Mouse (Mus musculus) heart, embryonic 13.5 days (tissue): Measurements from ENCODE around the gene AC109138.7. TPM values are rescaled to one million over a fixed set of nuclear protein-coding genes. Genes with fewer than 3 reads are reported as not detected.

Experiments
- ATAC-seq: fragments of 200-750 bp; cut with Nextera tagmentation; 2 replicates; pipeline ENCODE4 v1.8.0; 2017; ENCODE audit warnings: moderate TSS enrichment; ENCODE audit not compliant: insufficient number of reproducible peaks, low FRiP score, low TSS enrichment; ENCODE audit errors: extremely low read depth
- H3K27ac ChIP-seq: fragments of 300-500 bp; sonication (generic); replicated peaks from 2 replicates; pipeline ENCODE4 v1.5.1; 2015; ENCODE audit warnings: moderate library complexity, mild to moderate bottlenecking, inconsistent platforms
- H3K27me3 ChIP-seq: fragments of 300-500 bp; sonication (generic); replicated peaks from 2 replicates; pipeline ENCODE4 v1.6.1; 2015; ENCODE audit warnings: mild to moderate bottlenecking, inconsistent platforms
- H3K36me3 ChIP-seq: fragments of 300-500 bp; sonication (generic); 2 replicates; pipeline ENCODE4 v1.6.1; 2015; ENCODE audit warnings: mild to moderate bottlenecking, inconsistent platforms
- H3K4me1 ChIP-seq: fragments of 300-500 bp; sonication (generic); 2 replicates; pipeline ENCODE4 v1.6.1; 2015; ENCODE audit warnings: inconsistent platforms
- H3K4me2 ChIP-seq: fragments of 300-500 bp; sonication (generic); 2 replicates; pipeline ENCODE4 v1.6.1; 2015; ENCODE audit warnings: inconsistent platforms, mild to moderate bottlenecking, moderate library complexity
- H3K4me3 ChIP-seq: fragments of 300-500 bp; sonication (generic); 2 replicates; pipeline ENCODE4 v1.5.1; 2015; ENCODE audit warnings: moderate library complexity, mild to moderate bottlenecking, inconsistent platforms
- H3K9ac ChIP-seq: fragments of 300-500 bp; sonication (generic); 2 replicates; pipeline ENCODE4 v1.6.1; 2015; ENCODE audit warnings: inconsistent platforms, mild to moderate bottlenecking, moderate library complexity
- H3K9me3 ChIP-seq: fragments of 300-500 bp; sonication (generic); 2 replicates; pipeline ENCODE4 v1.6.1; 2016; ENCODE audit warnings: inconsistent platforms
- WGBS: fragments of 180-500 bp; shearing (Covaris S2); methylation state at CpG from one replicate; pipeline ENCODE4 v1.1.7; 2015; ENCODE audit warnings: mixed read lengths; 5-methylcytosine and 5-hydroxymethylcytosine counted together
- polyA plus RNA-seq: library from polyadenylated mRNA; unstranded; fragments of >200 nt; fragmentation: Nextera tagmentation; extraction: Ambion mirVana; gene quantifications from 2 replicates; pipeline ENCODE4 v1.2.1, GENCODE M21; 2015

Gene AC109138.7
- polyA plus RNA-seq, result not detected in 2 replicates

DNA sequence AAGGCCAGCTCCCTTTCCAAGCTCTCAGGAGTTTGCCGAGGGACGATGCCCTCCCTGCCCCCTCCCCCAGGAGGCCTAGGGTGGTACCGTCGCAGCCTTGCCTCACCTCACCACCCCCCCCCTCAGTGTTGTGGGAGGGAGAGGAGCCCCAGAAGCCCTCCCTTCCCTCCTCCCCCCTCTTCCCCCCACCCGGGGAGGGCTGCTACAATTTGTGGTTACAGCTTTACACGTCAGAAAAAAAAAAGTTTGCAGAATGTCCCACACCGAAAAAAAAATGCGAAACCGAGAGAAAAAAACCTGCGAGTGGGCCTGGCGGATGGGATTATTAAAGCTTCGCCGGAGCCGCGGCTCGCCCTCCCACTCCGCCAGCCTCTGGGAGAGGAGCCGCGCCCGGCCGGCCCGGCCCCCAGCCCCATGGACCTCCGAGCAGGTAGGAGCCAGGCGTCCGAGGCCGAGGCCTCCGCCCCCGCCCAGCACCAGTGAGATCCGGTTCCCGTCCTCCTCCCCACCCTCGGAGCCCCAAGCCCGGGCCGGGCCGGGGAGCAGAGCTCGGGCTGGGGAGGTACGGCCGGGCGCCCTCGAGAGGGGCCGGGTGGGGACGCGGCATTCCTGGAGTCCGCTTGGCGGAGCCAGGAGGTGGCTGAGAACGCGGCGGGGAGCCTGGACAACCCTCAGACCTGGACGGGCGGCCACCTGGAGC is at the start of gene AC109138.7, which contains the start of gene Clcf1:
AC109138.7 (plus strand) TSS at position 287 of the 700 bp plus-strand sequence.
Clcf1 (plus strand) TSS at position 168 of the 700 bp plus-strand sequence.
- H3K9me3 ChIP-seq, result no peaks in the 10 kb centered on the region
- H3K27me3 ChIP-seq, result peaks cover 89% of the 10 kb centered on the region
- WGBS, result 0% methylated on average over 49 of the region's 49 CpGs
- peak within 1 kb of the TSS; percentile 74 for H3K4me3 ChIP-seq
- H3K9ac ChIP-seq, result peak within 1 kb of the TSS; percentile 89
- peak within 1 kb of the TSS; percentile 99 for H3K4me2 ChIP-seq
- H3K36me3 ChIP-seq, result no peaks in the 10 kb centered on the region
- peaks cover 58% of the 10 kb centered on the region for H3K4me1 ChIP-seq
- H3K27ac ChIP-seq, result peak within 1 kb of the TSS; percentile 73
- 0 out of 2 replicates have a peak, but pooled peaks have one; percentile 20 for ATAC-seq

- no peaks in the 10 kb centered on the region for H3K27me3 ChIP-seq
- H3K4me1 ChIP-seq, result peaks cover 33% of the 10 kb centered on the region
- H3K4me2 ChIP-seq, result no peak overlapping the region
- no peak overlapping the region for H3K27ac ChIP-seq
- H3K9me3 ChIP-seq, result no peaks in the 10 kb centered on the region
- WGBS, result 72% methylated on average over 2 of the region's 2 CpGs
- H3K4me3 ChIP-seq, result no peak overlapping the region
- no peak overlapping the region for H3K9ac ChIP-seq
- H3K36me3 ChIP-seq, result peaks cover 19% of the 10 kb centered on the region
- ATAC-seq, result no peak
Measured at GRCm38 (mm10) chr19:4164721-4165120, 49.4 kb upstream of the AC109138.7 start.

DNA sequence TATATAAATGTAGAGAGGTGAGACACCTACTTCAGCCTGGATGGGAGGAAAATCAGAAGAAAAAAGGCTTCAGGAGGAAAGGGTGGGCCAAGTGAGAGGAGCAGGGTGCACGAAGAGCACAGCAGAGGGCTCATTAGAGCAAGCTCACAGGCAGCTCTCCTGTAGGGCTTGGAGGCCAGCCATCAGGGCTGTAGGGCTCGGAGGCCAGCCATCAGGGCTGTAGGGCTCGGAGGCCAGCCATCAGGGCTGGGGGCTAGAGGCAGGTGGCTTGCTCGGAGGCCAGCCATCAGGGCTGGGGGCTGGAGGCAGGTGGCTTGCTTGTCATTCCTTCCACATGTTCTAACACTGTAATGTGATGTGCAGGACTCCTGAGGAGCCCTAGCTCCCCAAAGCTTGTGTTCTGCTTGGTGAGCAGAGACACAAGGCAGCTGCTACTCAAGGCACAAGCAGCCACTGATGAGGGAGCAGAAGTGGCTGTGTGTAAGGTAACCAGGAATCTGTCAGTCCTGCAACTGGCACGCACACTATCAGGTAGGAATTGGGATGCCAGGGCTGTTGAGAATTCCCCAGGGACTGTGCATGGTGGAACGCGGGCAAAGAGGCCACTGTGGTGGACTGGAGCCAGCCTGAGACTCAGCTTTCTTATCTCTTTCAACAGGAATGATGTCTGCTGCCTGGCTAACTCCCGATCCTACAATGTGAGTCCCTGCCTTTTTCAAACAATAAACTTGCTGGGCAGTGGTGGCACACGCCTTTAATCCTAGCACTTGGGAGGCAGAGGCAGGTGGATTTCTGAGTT is 47.3 kb upstream of the AC109138.7 start:
- peaks cover 52% of the 10 kb centered on the region for H3K4me1 ChIP-seq
- ATAC-seq, result no peak

GRCm38 (mm10) chr19:4169378-4169784 is 44.8 kb upstream of the AC109138.7 start:
- H3K4me1 ChIP-seq, result peaks cover 50% of the 10 kb centered on the region

More for the DNA sequence above, 47.3 kb upstream of the AC109138.7 start:
- Histone ChIP-seq H3K4me3 (no peak overlapping the region), H3K27ac (peak overlapping the region; percentile 58), H3K4me2 (peak overlapping the region; percentile 0; the same call in 1 of the 2 replicates), H3K36me3 (peaks cover 1% of the 10 kb centered on the region; the same call in 1 of the 2 replicates), H3K27me3 (no peaks in the 10 kb centered on the region), H3K9ac (peak overlapping the region; percentile 68), H3K9me3 (no peaks in the 10 kb centered on the region)
- WGBS, result 38% methylated on average over 9 of the region's 9 CpGs

DNA sequence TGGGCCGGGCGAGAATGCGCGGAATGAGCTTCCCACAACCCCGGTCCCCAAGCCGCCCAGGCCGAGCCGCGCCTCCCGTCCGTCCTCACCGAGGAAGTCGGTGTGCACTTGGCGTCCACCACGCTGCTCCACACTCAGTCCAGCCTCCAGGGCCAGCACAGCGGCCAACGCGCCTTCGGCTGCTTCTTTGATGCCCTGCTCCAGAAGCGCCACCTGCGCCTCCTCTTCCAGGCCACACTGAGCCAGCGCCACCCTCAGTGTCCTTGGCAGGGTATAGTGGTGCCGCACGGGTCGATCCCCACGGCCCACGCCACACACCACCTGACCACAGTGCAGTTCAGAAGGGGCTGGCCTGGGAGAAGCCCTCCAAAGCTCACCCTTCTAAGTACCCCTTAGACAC is 44.3 kb upstream of the AC109138.7 start:
- peak overlapping the region; percentile 89 for H3K27ac ChIP-seq
- peak overlapping the region; percentile 87 for H3K9ac ChIP-seq
- peaks cover 50% of the 10 kb centered on the region for H3K4me1 ChIP-seq
- ATAC-seq, result no peak; the same call in 1 of the 2 replicates
- no peaks in the 10 kb centered on the region for H3K36me3 ChIP-seq
- H3K27me3 ChIP-seq, result no peaks in the 10 kb centered on the region
- peak overlapping the region; percentile 78 for H3K4me2 ChIP-seq
- peak overlapping the region; percentile 53 for H3K4me3 ChIP-seq
- no peaks in the 10 kb centered on the region for H3K9me3 ChIP-seq
- 7% methylated on average over 27 of the region's 27 CpGs for WGBS

More at GRCm38 (mm10) chr19:4169378-4169784, 44.8 kb upstream of the AC109138.7 start:
- WGBS, result under 1% methylated on average over 43 of the region's 43 CpGs
- Histone ChIP-seq H3K4me2 (peak overlapping the region; percentile 78), H3K36me3 (no peaks in the 10 kb centered on the region), H3K27me3 (no peaks in the 10 kb centered on the region), H3K9ac (peak overlapping the region; percentile 87), H3K4me3 (peak overlapping the region; percentile 53), H3K9me3 (no peaks in the 10 kb centered on the region), H3K27ac (peak overlapping the region; percentile 89)
- peak; percentile 90 for ATAC-seq

GRCm38 (mm10) chr19:4170723-4171392 is 43.3 kb upstream of the AC109138.7 start:
- WGBS, result 91% methylated on average over 10 of the region's 10 CpGs
- Histone ChIP-seq H3K4me1 (peaks cover 60% of the 10 kb centered on the region), H3K9ac (peak overlapping the region; percentile 51), H3K27me3 (no peaks in the 10 kb centered on the region), H3K4me2 (no peak overlapping the region), H3K36me3 (no peaks in the 10 kb centered on the region), H3K27ac (peak overlapping the region; percentile 64), H3K4me3 (no peak overlapping the region), H3K9me3 (no peaks in the 10 kb centered on the region)
- no peak for ATAC-seq

- H3K36me3 ChIP-seq, result no peaks in the 10 kb centered on the region
- ATAC-seq, result no peak
- 0 out of 2 replicates have a peak, but pooled peaks cover 3% of the 10 kb centered on the region for H3K27me3 ChIP-seq
- peaks cover 56% of the 10 kb centered on the region for H3K4me1 ChIP-seq
- H3K4me2 ChIP-seq, result 0 out of 2 replicates have a peak overlapping the region, but pooled peaks have one; percentile 0
- peak overlapping the region; percentile 64 for H3K27ac ChIP-seq
- H3K9ac ChIP-seq, result peak overlapping the region; percentile 51
- 47% methylated on average over 13 of the region's 13 CpGs for WGBS
- no peaks in the 10 kb centered on the region for H3K9me3 ChIP-seq
- H3K4me3 ChIP-seq, result no peak overlapping the region
Measured at GRCm38 (mm10) chr19:4171393-4172290, 42.5 kb upstream of the AC109138.7 start.

DNA sequence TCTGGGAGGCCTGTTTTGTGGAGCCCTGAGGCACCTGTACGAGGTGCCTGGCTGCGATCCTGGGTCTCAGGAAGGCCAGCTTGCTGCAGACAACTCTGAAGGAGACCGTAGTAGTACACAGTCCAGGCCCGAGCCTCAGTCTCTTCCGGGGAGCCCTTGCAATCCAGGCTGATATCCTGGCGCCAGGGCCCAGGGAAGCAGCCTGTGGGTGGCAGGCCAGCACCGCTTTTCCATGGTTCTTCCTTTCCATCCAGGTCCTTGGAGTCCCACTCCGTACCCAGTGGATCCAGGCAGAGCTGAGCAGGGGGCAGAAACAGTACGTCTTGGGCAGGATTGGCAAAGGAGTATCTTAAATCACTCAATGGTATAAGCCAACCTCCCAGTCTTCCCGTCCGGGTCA is 41.2 kb upstream of the AC109138.7 start:
- H3K4me3 ChIP-seq, result no peak overlapping the region
- H3K9me3 ChIP-seq, result no peaks in the 10 kb centered on the region
- peaks cover 7% of the 10 kb centered on the region; the same call in 1 of the 2 replicates for H3K27me3 ChIP-seq
- WGBS, result 62% methylated on average over 11 of the region's 11 CpGs
- ATAC-seq, result no peak
- H3K27ac ChIP-seq, result no peak overlapping the region
- no peaks in the 10 kb centered on the region for H3K36me3 ChIP-seq
- peak overlapping the region; percentile 57; the same call in 1 of the 2 replicates for H3K9ac ChIP-seq
- H3K4me1 ChIP-seq, result peaks cover 51% of the 10 kb centered on the region
- H3K4me2 ChIP-seq, result no peak overlapping the region

- whole genome bisulfite sequencing, result 2% methylated on average over 11 of the region's 11 CpGs
Measured at GRCm38 (mm10) chr19:4175368-4175947, 38.7 kb upstream of the AC109138.7 start, which contains the start of gene Carns1. Gene Carns1, minus strand, starts transcription at chr19:4175479.

DNA sequence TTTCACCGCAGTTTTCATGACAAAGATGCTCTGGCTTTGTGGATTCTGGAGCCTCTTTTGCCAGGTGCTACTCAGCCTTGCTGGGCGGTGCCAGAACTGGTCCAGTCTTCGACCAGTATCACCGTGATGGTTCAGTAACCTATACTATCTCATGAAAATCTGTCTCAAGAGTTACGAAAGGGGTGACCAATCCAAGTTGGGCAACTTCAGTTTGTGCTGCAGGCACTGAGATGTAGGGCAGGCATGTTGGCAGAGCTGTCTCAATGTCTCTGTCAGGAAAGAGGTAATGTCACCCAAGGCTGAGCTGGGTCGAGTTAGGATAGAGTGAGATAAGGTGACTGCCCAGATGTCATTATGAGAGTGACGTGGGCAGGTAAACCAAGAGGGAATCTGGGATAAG is 33.7 kb upstream of the AC109138.7 start:
- Histone ChIP-seq H3K9me3 (no peaks in the 10 kb centered on the region), H3K4me3 (no peak overlapping the region), H3K36me3 (no peaks in the 10 kb centered on the region), H3K27ac (no peak overlapping the region), H3K9ac (no peak overlapping the region), H3K4me1 (peaks cover 21% of the 10 kb centered on the region), H3K4me2 (no peak overlapping the region), H3K27me3 (peaks cover 7% of the 10 kb centered on the region; the same call in 1 of the 2 replicates)
- ATAC-seq, result no peak
- 75% methylated on average over 7 of the region's 7 CpGs for WGBS

More at GRCm38 (mm10) chr19:4175368-4175947, 38.7 kb upstream of the AC109138.7 start, which contains the start of gene Carns1:
- Histone ChIP-seq H3K36me3 (no peaks in the 10 kb centered on the region), H3K27me3 (peaks cover 7% of the 10 kb centered on the region; the same call in 1 of the 2 replicates), H3K4me3 (peak within 1 kb of the TSS; percentile 29), H3K9me3 (no peaks in the 10 kb centered on the region), H3K4me2 (peak within 1 kb of the TSS; percentile 63), H3K4me1 (peaks cover 38% of the 10 kb centered on the region), H3K27ac (peak within 1 kb of the TSS; percentile 13), H3K9ac (peak within 1 kb of the TSS; percentile 60)
- 0 out of 2 replicates have a peak, but pooled peaks have one; percentile 22 for ATAC-seq
